Mouse (Mus musculus): Measurements from ENCODE around the gene Slc38a9. TPM values are rescaled to one million over a fixed set of nuclear protein-coding genes. Genes with fewer than 3 reads are reported as not detected.

Gene Slc38a9
- total RNA-seq, 2 experiments from 2014 or later: 5.7 to 6.0 TPM

Other genes with a start within 250 kb of the Slc38a9 start
- gene Il6st, start 196.7 kb upstream of the Slc38a9 start, total RNA-seq (2021): 100 to 1,000 TPM; 124 to 163 TPM
- not detected for gene Il31ra, start 66.4 kb upstream of the Slc38a9 start, total RNA-seq (2021)
- not detected for gene Ddx4, start 8.3 kb upstream of the Slc38a9 start, total RNA-seq (2021)
- 10 to 100 TPM; 34.2 to 42.7 TPM for gene Plpp1, start 140.0 kb downstream of the Slc38a9 start, total RNA-seq (2021)